Mouse (Mus musculus): ENCODE measurements around the gene Amn. TPM values are rescaled to one million over a fixed set of nuclear protein-coding genes. Genes with fewer than 3 reads are reported as not detected.

The Amn gene
- polyA plus RNA-seq, 1 experiment from 2014 or later = 0.63 TPM

Other genes starting within 250 kb of the Amn start
- 10.1 and 10.7 TPM in 2 replicates for gene Rcor1, start 231.7 kb upstream of the Amn start, polyA plus RNA-seq (2016; fragmentation: Nextera tagmentation; extraction: Ambion mirVana)
- gene Traf3, start 104.7 kb upstream of the Amn start, polyA plus RNA-seq (2016; fragmentation: Nextera tagmentation; extraction: Ambion mirVana) = 25.4 and 25.5 TPM in 2 replicates
- gene 4930595D18Rik, start 86.6 kb upstream of the Amn start, polyA plus RNA-seq (2016; fragmentation: Nextera tagmentation; extraction: Ambion mirVana) = not detected in 2 replicates
- gene Cdc42bpb, start 106.6 kb downstream of the Amn start, polyA plus RNA-seq (2016; fragmentation: Nextera tagmentation; extraction: Ambion mirVana) = 38.9 and 41.6 TPM in 2 replicates
- gene Lbhd2, start 135.7 kb downstream of the Amn start, polyA plus RNA-seq (2016; fragmentation: Nextera tagmentation; extraction: Ambion mirVana) = 0.51 and 0.63 TPM in 2 replicates
- gene Exoc3l4, start 145.9 kb downstream of the Amn start, polyA plus RNA-seq (2016; fragmentation: Nextera tagmentation; extraction: Ambion mirVana) = 1.4 and 3.3 TPM in 2 replicates
- 1.5 and 2.2 TPM in 2 replicates for gene Tnfaip2, start 171.4 kb downstream of the Amn start, polyA plus RNA-seq (2016; fragmentation: Nextera tagmentation; extraction: Ambion mirVana)
- gene Gm266, start 214.7 kb downstream of the Amn start, polyA plus RNA-seq (2016; fragmentation: Nextera tagmentation; extraction: Ambion mirVana) = 2.5 and 3.5 TPM in 2 replicates

Data from forebrain, embryonic 12.5 days (tissue).